Mouse (Mus musculus): ENCODE data around the gene Atg5. TPM values are rescaled to one million over a fixed set of nuclear protein-coding genes. Genes with fewer than 3 reads are reported as not detected.

The Atg5 gene
- polyA plus RNA-seq, 1 experiment from 2014 or later, result 39.2 TPM

DNA sequence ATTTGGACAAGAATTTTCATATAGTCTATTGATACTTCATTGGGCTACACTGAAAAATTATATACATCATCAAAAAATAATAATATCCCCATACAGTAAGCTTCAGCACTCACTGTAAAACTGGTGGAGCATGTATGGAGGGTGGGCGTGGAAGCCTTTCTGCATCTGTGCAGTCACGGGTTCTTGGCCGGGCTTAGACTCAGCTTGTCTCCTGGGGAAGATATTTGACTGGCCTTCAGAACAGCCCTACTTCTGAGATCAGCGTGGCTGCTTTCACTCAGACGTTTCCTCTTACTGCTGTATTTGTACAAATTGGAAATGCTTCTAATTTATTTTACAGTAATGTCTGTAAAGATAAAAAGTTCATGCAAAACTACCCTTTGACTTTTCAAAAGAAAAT is 71.2 kb downstream of the Atg5 start:
- Histone ChIP-seq H3K4me3 (ENCODE audit: low read depth, low read length) (no peak overlapping the region), H3K4me1 (ENCODE audit: insufficient read depth, low read depth, low read length) (no peaks in the 10 kb centered on the region), H3K4me2 (replicated peaks; ENCODE audit: low read depth, low read length) (no peak overlapping the region), H3K9me3 (ENCODE audit: low read length) (no peaks in the 10 kb centered on the region), H3K27ac (ENCODE audit: low read length) (no peak overlapping the region), H3K27me3 (replicated peaks; ENCODE audit: insufficient read depth, low read length) (no peaks in the 10 kb centered on the region), H3K36me3 (ENCODE audit: insufficient read depth, low read length) (no peaks in the 10 kb centered on the region), H3K9ac (replicated peaks; ENCODE audit: low read depth) (no peak overlapping the region)
- ATAC-seq, result no peak
- 71% methylated on average over 5 of the region's 5 CpGs for WGBS
- DNase-seq (ENCODE audit: low spot score), result no peak
- TF ChIP-seq EP300 (IDR thresholded peaks at IDR 0.05) (no peak), CTCF (IDR thresholded peaks at IDR 0.05) (no peak)

DNA sequence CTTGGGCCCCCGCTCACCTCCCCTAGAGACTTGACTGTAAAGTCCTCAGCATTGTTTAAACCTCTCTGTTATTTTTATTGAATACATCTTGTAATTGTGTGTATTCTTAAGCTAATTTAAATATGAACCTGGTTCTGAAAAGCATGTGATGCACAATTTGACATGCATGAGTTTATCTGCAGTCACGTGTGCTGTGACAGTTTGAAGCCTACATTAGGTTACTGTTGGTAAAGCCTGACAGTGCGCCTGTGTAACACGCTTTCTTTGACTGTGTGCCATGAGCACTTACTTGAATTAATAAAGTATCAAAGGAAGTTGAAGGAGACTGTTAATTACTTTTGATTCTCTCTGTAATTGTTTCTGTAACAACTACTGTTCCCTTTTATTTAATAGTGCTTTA is 72.8 kb downstream of the Atg5 start:
- Histone ChIP-seq H3K4me2 (replicated peaks; ENCODE audit: low read depth, low read length) (no peak overlapping the region), H3K9ac (replicated peaks; ENCODE audit: low read depth) (no peak overlapping the region), H3K4me3 (ENCODE audit: low read depth, low read length) (no peak overlapping the region), H3K9me3 (ENCODE audit: low read length) (no peaks in the 10 kb centered on the region), H3K27me3 (replicated peaks; ENCODE audit: insufficient read depth, low read length) (no peaks in the 10 kb centered on the region), H3K27ac (ENCODE audit: low read length) (no peak overlapping the region), H3K4me1 (ENCODE audit: insufficient read depth, low read depth, low read length) (no peaks in the 10 kb centered on the region), H3K36me3 (ENCODE audit: insufficient read depth, low read length) (no peaks in the 10 kb centered on the region)
- DNase-seq (ENCODE audit: low spot score), result no peak
- 88% methylated on average over 4 of the region's 4 CpGs for WGBS
- no peak for TF ChIP-seq CTCF (IDR thresholded peaks at IDR 0.05)
- TF ChIP-seq EP300 (IDR thresholded peaks at IDR 0.05), result no peak
- ATAC-seq, result no peak

DNA sequence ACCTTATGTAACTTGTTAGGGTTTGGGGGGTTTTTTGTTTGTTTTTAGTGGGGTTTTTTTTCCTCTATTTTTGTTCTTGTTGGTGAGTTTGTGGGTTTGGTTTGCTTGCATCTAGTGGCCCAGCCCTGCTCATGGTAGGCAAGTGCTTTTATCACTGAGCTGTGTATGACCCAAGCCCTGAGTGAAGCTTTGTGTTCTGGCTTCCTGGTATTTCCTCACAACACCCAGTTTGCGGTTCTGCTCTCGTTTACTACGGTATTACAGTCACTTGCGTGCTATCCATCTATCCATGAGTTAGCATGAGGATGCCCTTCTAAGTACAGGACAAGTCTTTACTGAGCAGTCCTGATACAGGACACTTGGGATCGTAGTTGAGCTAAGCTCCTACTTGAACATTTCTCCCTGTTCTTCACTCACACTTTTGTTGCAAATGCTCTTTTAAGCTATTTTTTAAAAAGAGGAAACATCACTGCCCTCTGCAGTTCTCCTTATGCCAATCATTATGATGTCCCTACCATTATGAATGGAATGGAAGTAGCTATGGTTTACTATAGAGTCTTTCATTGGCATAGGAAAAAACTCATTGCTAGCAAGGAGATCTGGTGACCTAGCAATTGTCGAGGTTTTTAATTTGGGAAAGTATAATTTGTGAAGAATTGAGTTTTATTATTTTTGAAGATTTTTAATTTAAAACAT is 73.8 kb downstream of the Atg5 start:
- Histone ChIP-seq H3K4me2 (replicated peaks; ENCODE audit: low read depth, low read length) (no peak overlapping the region), H3K4me3 (ENCODE audit: low read depth, low read length) (no peak overlapping the region), H3K36me3 (ENCODE audit: insufficient read depth, low read length) (no peaks in the 10 kb centered on the region), H3K9ac (replicated peaks; ENCODE audit: low read depth) (no peak overlapping the region), H3K27me3 (replicated peaks; ENCODE audit: insufficient read depth, low read length) (no peaks in the 10 kb centered on the region), H3K27ac (ENCODE audit: low read length) (no peak overlapping the region), H3K4me1 (ENCODE audit: insufficient read depth, low read depth, low read length) (no peaks in the 10 kb centered on the region), H3K9me3 (ENCODE audit: low read length) (no peaks in the 10 kb centered on the region)
- DNase-seq (ENCODE audit: low spot score), result no peak
- no peak for ATAC-seq
- TF ChIP-seq CTCF (IDR thresholded peaks at IDR 0.05) (no peak), EP300 (IDR thresholded peaks at IDR 0.05) (no peak)
- 88% methylated on average over 6 of the region's 6 CpGs for WGBS

DNA sequence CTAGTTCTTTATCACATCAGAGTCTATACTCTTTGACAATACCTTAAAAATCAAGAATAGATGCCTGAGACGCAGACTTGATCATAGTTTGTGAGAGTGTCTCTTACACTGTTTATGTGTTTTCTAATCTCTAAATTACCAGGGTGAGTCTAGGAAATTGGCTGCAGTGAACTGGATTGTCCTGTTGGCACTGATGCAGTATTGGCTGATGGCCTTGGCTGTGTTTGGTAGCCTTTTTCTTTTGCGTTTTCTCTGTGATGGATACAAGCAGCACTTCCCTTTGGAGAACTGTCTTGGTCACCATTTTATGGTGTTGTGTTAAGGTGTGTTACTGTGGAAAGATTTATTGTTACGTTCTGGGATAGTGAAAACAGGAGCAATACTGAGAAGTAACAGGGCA is 75.2 kb downstream of the Atg5 start:
- TF ChIP-seq CTCF (IDR thresholded peaks at IDR 0.05) (no peak), EP300 (IDR thresholded peaks at IDR 0.05) (no peak)
- no peak for DNase-seq (ENCODE audit: low spot score)
- H3K4me2 ChIP-seq (replicated peaks; ENCODE audit: low read depth, low read length), result no peak overlapping the region
- no peaks in the 10 kb centered on the region; the same call in 1 of the 2 replicates for H3K36me3 ChIP-seq (ENCODE audit: insufficient read depth, low read length)
- no peak for ATAC-seq
- no peaks in the 10 kb centered on the region for H3K4me1 ChIP-seq (ENCODE audit: insufficient read depth, low read depth, low read length)
- H3K27ac ChIP-seq (ENCODE audit: low read length), result no peak overlapping the region
- H3K27me3 ChIP-seq (replicated peaks; ENCODE audit: insufficient read depth, low read length), result no peaks in the 10 kb centered on the region
- H3K9ac ChIP-seq (replicated peaks; ENCODE audit: low read depth), result no peak overlapping the region
- 90% methylated on average over 3 of the region's 3 CpGs for WGBS
- no peak overlapping the region for H3K4me3 ChIP-seq (ENCODE audit: low read depth, low read length)
- no peaks in the 10 kb centered on the region for H3K9me3 ChIP-seq (ENCODE audit: low read length)

DNA sequence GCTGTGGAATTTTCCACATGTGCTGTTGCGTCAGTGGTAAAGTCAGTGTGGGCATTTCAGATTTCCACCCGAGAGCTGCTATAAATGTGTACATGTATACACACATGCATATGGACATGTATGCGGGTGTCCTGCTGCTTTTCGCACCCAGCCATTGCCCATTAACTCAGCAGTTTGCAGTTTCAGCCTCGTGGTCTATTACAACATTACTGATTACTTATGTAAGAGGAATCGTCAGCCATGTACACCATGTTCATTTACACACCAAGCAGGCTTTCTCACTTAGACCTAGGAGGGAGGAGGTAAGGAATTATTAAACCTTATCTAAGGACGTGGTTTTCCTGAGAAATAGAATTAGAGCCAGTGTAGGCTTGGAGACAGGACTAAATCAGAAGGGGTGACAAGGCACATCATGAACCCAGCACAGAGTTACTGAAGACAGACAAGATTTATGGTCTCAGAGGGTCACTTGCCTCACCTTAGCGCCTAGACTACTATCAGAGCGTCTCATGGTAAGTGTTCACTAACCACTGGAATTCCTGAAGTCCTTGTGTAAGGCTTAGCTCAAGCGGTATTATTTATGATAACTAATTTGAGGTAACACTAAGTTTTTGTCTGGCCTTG is 79.5 kb downstream of the Atg5 start:
- Histone ChIP-seq H3K9me3 (ENCODE audit: low read length) (no peaks in the 10 kb centered on the region), H3K27ac (ENCODE audit: low read length) (no peak overlapping the region), H3K27me3 (replicated peaks; ENCODE audit: insufficient read depth, low read length) (no peaks in the 10 kb centered on the region), H3K4me1 (ENCODE audit: insufficient read depth, low read depth, low read length) (no peaks in the 10 kb centered on the region), H3K9ac (replicated peaks; ENCODE audit: low read depth) (no peak overlapping the region), H3K36me3 (ENCODE audit: insufficient read depth, low read length) (no peaks in the 10 kb centered on the region; the same call in 1 of the 2 replicates), H3K4me2 (replicated peaks; ENCODE audit: low read depth, low read length) (no peak overlapping the region), H3K4me3 (ENCODE audit: low read depth, low read length) (no peak overlapping the region)
- 78% methylated on average over 10 of the region's 10 CpGs for WGBS
- DNase-seq (ENCODE audit: low spot score) (no peak), ATAC-seq (no peak)
- TF ChIP-seq EP300 (IDR thresholded peaks at IDR 0.05), result no peak
- no peak for TF ChIP-seq CTCF (IDR thresholded peaks at IDR 0.05)

DNA sequence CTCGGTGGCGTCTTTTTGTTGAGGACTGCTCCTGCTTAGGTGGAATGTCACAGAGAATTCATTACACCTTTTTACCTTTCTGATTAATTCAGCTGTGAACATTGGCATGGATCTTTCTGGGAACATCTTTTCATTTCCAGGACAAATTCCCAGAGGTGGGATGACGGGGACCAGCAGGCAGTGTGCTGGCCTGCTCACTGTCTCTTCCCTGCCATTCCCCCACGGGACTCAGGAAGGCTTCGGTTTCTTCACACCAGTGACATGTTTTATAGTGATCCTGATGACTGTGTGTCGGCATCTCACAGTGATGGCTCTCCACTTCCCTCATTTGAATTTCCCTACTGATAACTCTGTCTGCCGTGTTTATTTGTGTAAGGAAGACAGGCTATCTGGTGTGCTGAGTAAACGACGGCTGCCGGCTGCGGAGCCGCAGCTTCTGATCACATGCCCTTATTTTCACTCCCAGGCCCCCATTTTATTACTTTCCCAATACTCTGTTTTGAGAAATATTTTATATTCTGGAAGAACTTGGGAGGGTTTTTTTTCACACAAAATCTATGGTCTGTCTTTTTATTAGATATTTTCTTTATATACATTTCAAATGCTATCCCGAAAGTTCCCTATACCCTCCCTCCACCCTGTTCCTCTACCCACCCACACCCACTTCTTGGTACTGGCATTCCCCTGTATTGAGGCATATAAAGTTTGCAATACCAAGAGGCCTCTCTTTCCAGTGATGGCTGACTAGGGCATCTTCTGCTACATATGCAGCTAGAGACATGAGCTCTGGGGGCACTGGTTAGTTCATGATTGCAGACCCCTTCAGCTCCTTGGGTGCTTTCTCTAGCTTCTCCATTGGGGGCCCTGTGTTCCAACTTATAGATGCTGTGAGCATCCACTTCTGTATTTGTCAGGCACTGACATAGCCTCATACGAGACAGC is 80.6 kb downstream of the Atg5 start:
- H3K4me3 ChIP-seq (ENCODE audit: low read depth, low read length), result no peak overlapping the region
- no peak overlapping the region for H3K4me2 ChIP-seq (replicated peaks; ENCODE audit: low read depth, low read length)
- ATAC-seq (no peak), DNase-seq (ENCODE audit: low spot score) (no peak)
- WGBS, result 51% methylated on average over 14 of the region's 14 CpGs
- no peaks in the 10 kb centered on the region; the same call in 1 of the 2 replicates for H3K36me3 ChIP-seq (ENCODE audit: insufficient read depth, low read length)
- H3K9ac ChIP-seq (replicated peaks; ENCODE audit: low read depth), result no peak overlapping the region
- TF ChIP-seq EP300 (IDR thresholded peaks at IDR 0.05) (no peak), CTCF (IDR thresholded peaks at IDR 0.05) (no peak)
- no peak overlapping the region for H3K27ac ChIP-seq (ENCODE audit: low read length)
- H3K27me3 ChIP-seq (replicated peaks; ENCODE audit: insufficient read depth, low read length), result no peaks in the 10 kb centered on the region
- no peaks in the 10 kb centered on the region for H3K9me3 ChIP-seq (ENCODE audit: low read length)
- no peaks in the 10 kb centered on the region for H3K4me1 ChIP-seq (ENCODE audit: insufficient read depth, low read depth, low read length)

Data from lung, postnatal 0 days (tissue).